Mouse (Mus musculus): Measurements from ENCODE around the gene Egfem1.

DNA sequence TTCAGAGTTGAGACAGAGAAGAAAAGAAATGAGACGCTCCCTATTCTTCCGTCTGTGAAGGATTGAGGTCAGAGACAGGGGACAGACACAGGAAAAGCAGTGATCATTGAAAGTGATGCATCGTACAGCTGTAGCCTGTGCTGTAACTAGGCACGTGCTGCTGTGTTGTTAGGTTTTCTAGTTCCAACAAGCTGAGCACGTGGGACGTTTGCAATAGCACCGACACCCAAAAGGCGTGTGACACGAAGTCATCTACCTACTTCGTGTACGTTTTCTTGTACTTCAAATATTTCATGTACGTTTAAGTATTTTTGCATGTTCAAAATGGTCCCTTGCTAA lies 444.1 kb downstream of the Egfem1 start:
- TF ChIP-seq CTCF (conservative IDR thresholded peaks at IDR 0.05; ENCODE audit: low read length) (no peak), NANOG (IDR thresholded peaks at IDR 0.05; ENCODE audit: borderline replicate concordance, low read length) (no peak), POU5F1 (IDR thresholded peaks at IDR 0.05; ENCODE audit: borderline replicate concordance, low read length) (no peak)

Measured in E14TG2a.4 (cell line).